Mouse (Mus musculus): Measurements from ENCODE around the gene Pprc1. TPM values are rescaled to one million over a fixed set of nuclear protein-coding genes. Genes with fewer than 3 reads are reported as not detected.

Pprc1 gene
- total and polyA plus RNA-seq, 3 experiments, result 27.8 to 135 (median 39.3) TPM

DNA sequence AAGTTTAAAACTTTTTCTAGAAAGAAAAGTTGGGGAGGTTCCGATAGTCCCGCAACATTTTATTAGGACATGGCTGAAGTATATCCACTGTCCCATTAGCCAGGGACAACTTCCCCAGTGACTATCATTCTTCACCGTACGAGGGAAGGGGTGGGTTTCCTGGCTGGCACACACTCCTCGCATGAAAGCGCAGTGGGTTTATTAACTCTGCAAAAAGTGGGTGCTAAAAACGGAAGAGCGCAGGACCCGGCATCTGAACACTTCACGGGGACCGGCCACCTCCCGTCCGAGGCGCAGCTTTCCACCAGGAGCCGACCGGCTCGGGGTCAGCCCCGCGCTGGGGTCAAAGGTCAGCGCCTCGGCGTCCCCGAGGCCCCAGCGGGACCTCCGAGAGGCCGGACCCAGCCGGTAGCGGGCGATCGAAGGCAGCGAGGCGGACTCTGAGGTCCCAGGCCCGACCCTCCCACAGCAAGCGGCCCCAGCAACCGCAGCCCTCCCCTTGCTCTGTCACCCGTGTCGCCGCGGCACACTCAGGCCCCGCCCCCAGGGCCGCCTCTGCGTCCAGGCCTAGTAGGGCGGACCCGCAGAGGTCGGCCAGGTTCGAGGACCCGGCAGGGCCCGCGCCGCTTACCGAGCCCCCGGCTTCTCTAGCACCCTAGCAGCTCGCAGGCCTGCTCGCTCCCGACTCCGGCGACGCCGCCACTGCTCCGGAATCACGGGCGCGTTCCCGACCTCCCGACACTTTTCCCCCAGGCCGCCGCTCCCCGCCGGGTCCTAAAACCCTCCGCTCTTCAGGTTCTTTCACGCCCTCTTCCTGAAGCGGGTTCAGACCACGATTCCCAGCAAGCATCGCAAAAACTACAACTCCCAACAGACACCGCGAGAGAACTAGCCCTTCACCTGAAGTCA lies 46.6 kb upstream of the Pprc1 start, which contains the start of gene Armh3 (continued):
- 0 out of 2 replicates have a peak, but pooled peaks have one; percentile 62 for TF ChIP-seq UBTF (IDR thresholded peaks at IDR 0.05; ENCODE audit: borderline replicate concordance, insufficient read depth, low read depth, low read length)
- TF ChIP-seq CHD2 (IDR thresholded peaks at IDR 0.05; ENCODE audit: low read length), result no peak
- TF ChIP-seq MYC (IDR thresholded peaks at IDR 0.05; ENCODE audit: low read depth, low read length), result peak; percentile 87

- no peak for DNase-seq (ENCODE audit: low read depth, low spot score)
- H3K4me3 ChIP-seq (ENCODE audit: control insufficient read depth in 1 of 2, insufficient read depth in 1 of 2, low read depth in 2 of 2, low read length in 2 of 2), result peak overlapping the region; percentile 71 to 86
- TF ChIP-seq GABPA (IDR thresholded peaks at IDR 0.05; ENCODE audit: low read depth, low read length) (no peak), ZNF384 (IDR thresholded peaks at IDR 0.05; ENCODE audit: low read depth, low read length) (peak; percentile 84), CHD1 (IDR thresholded peaks at IDR 0.05; ENCODE audit: low read depth, low read length) (no peak), TCF12 (IDR thresholded peaks at IDR 0.05; ENCODE audit: low read depth, low read length) (no peak)
- no peaks in the 10 kb centered on the region for H3K9me3 ChIP-seq (replicated peaks; ENCODE audit: insufficient read depth, low read length)
- peaks cover 0 to 11% of the 10 kb centered on the region in 2 experiments; a peak in 2 of 4 replicates for H3K4me1 ChIP-seq (ENCODE audit: control insufficient read depth in 1 of 2, insufficient read depth in 2 of 2, low read length in 2 of 2)
- H3K27ac ChIP-seq (ENCODE audit: control insufficient read depth, low read depth, low read length), result no peak overlapping the region
- H3K27me3 ChIP-seq (ENCODE audit: control insufficient read depth in 1 of 2, insufficient read depth in 2 of 2, low read length in 2 of 2), result no peaks in the 10 kb centered on the region
- H3K79me2 ChIP-seq (ENCODE audit: control insufficient read depth, insufficient read depth, low read length, poor library complexity), result peaks cover 8% of the 10 kb centered on the region
- H3K36me3 ChIP-seq (ENCODE audit: control insufficient read depth in 1 of 2, insufficient read depth in 2 of 2, low read length in 2 of 2), result peaks cover 0 to 9% of the 10 kb centered on the region in 2 experiments; a peak in 2 of 4 replicates
- peak overlapping the region; percentile 62 for H3K9ac ChIP-seq (ENCODE audit: control insufficient read depth, low read depth, low read length, poor library complexity, severe bottlenecking)
These were observed 45.9 kb upstream of the Pprc1 start for GRCm38 (mm10) chr19:45998694-45999217.

- no peaks in the 10 kb centered on the region for H3K27me3 ChIP-seq (ENCODE audit: control insufficient read depth in 1 of 2, insufficient read depth in 2 of 2, low read length in 2 of 2)
- H3K36me3 ChIP-seq (ENCODE audit: control insufficient read depth in 1 of 2, insufficient read depth in 2 of 2, low read length in 2 of 2), result peaks cover 0 to 12% of the 10 kb centered on the region in 2 experiments; a peak in 2 of 4 replicates
- TF ChIP-seq HCFC1 (IDR thresholded peaks at IDR 0.05; ENCODE audit: low read depth, low read length), result no peak
- TF ChIP-seq GATA1 (IDR thresholded peaks at IDR 0.05; ENCODE audit: low read depth, low read length), result no peak
- TF ChIP-seq ELF1 (IDR thresholded peaks at IDR 0.05; ENCODE audit: low read depth, low read length), result no peak
- no peak for TF ChIP-seq ZNF384 (IDR thresholded peaks at IDR 0.05; ENCODE audit: low read depth, low read length)
- no peak for TF ChIP-seq E2F4 (IDR thresholded peaks at IDR 0.05; ENCODE audit: borderline replicate concordance, low read depth, low read length)
- TF ChIP-seq POLR2A (IDR thresholded peaks at IDR 0.05; ENCODE audit: control insufficient read depth in 1 of 2, insufficient read depth in 1 of 2, low read depth in 1 of 2, low read length in 2 of 2, poor library complexity in 1 of 2), result no peak
- no peak for TF ChIP-seq TBP (IDR thresholded peaks at IDR 0.05; ENCODE audit: low read depth, low read length)
- TF ChIP-seq USF2 (IDR thresholded peaks at IDR 0.05; ENCODE audit: borderline replicate concordance in 1 of 2, insufficient read depth in 1 of 2, low read depth in 1 of 2, low read length in 2 of 2), result no peak
- TF ChIP-seq TCF12 (IDR thresholded peaks at IDR 0.05; ENCODE audit: low read depth, low read length), result no peak
- TF ChIP-seq SMC3 (IDR thresholded peaks at IDR 0.05; ENCODE audit: low read depth, low read length), result no peak
- no peak for TF ChIP-seq RCOR1 (IDR thresholded peaks at IDR 0.05; ENCODE audit: low read depth, low read length)
- H3K9ac ChIP-seq (ENCODE audit: control insufficient read depth, low read depth, low read length, poor library complexity, severe bottlenecking), result no peak overlapping the region
- H3K4me1 ChIP-seq (ENCODE audit: control insufficient read depth in 1 of 2, insufficient read depth in 2 of 2, low read length in 2 of 2), result peaks cover 4 to 15% of the 10 kb centered on the region in 2 experiments
- no peak overlapping the region for H3K4me3 ChIP-seq (ENCODE audit: control insufficient read depth in 1 of 2, insufficient read depth in 1 of 2, low read depth in 2 of 2, low read length in 2 of 2)
- no peak for DNase-seq (ENCODE audit: low read depth, low spot score)
- H3K9me3 ChIP-seq (replicated peaks; ENCODE audit: insufficient read depth, low read length), result no peaks in the 10 kb centered on the region
- H3K79me2 ChIP-seq (ENCODE audit: control insufficient read depth, insufficient read depth, low read length, poor library complexity), result peaks cover 15% of the 10 kb centered on the region
- no peak overlapping the region for H3K27ac ChIP-seq (ENCODE audit: control insufficient read depth, low read depth, low read length)
These were observed 45.3 kb upstream of the Pprc1 start for GRCm38 (mm10) chr19:45999378-45999777.
